Mouse (Mus musculus) heart, postnatal 25 days (tissue): ENCODE results near the gene Tmem200a. TPM values are rescaled to one million over a fixed set of nuclear protein-coding genes. Genes with fewer than 3 reads are reported as not detected.
"Not testable (repeated sequence)": the region's sequence is repeated elsewhere in the genome, so short reads cannot be mapped to it uniquely, and the experiment has no call there.

ENCODE experiments used
- DNase-seq: peaks from one replicate; pipeline ENCODE4 v3.0.0; 2022; ENCODE audit warnings: low spot score
- intact Hi-C: fragments of 180-260 bp; cut with DNase I; formaldehyde crosslinking; loops from one replicate; pipeline ENCODE4 v1.15.1; 2025
- total RNA-seq, 2 experiments: library from RNA; stranded (reverse); gene quantifications; 2 replicates each; pipeline ENCODE4 v1.2.3; 2021

The Tmem200a gene
- total RNA-seq, 2 experiments from 2014 or later, result not detected

DNA sequence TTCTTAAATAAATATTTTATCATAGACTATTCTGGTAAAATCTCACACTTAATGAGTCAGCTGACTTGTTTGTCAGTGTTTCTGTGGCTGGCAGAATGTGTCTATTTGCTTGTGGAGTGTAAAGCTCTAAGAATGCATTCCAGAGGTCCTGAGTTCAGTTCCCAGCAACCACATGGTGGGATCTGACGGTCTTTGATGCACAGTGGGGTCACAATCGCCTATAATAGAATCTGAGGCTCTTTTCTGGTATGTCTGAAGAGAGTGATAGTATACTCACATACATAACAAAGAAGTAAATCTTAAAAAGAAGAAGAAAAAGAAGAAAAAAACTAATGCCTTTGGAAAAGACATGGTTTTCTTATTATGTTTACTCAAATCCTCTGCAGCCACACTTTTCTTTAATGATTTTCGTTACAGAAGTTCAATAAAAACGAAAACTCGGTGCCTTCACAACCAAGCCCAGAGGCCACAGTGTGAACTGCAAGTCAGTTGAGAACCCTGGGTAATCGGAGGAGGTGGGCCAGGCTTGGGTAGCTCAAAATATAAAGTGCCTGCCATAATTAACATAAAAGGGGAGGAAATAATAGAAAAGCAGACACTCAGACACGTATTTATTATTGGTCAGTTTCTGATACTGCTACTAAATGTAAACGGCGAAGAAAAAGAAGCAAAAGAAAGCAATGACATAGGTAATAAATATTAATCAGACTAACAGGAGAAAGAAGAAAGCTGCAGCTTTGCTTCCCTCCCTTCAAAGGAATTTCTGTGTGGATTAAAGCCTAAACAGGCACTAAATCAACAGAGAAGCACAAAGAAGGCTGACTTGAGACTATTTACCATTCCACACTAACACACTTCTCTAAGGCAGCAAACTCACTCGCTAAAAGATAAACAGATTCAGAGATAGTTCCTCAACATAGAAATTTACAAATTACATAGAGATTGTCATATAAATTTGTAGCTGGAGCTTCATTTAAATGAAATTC lies 170.5 kb downstream of the Tmem200a start:
- intact Hi-C loops, result no loop called here
- DNase-seq, result no peak

DNA sequence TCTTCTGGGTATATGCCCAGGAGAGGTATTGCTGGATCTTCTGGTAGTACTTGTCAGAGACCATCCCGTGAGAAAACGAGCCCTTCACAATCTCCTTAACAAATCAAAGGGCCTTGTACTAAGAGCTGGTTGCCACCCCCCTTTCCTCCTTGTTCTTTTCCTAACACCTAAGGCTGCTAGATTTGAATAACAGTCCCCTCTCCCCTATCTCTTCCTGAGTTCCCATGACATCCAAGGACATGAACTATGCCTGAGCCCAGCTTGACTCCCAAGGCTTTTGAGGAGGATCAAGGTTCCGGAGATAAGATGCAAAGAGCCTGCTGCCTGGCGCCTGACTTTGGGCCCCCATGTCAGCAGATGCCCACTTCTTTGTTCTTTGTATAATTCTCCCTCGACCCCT lies 184.7 kb downstream of the Tmem200a start:
- intact Hi-C loops, DNase-seq: not testable (repeated sequence)

DNA sequence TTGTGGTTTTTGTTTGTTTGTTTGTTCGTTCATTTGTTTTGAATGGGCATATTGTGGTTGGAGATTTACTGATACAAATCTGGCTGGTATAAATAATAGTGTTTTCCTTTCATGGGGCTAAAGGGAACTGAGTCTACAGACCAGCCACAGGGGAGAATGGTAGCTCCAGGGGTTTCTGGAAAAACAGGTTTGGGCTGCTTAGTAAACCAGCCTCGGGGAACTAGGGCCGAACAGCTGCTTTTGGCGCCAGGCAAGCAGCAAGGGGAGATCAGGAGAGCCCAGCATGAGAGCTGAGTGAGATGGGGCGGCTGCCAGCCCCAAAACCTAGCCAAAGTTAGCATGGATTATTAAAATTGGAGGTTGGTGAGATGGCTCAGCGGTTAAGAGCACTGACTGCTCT lies 191.6 kb downstream of the Tmem200a start:
- no peak for DNase-seq
- intact Hi-C loops, result no loop called here

DNA sequence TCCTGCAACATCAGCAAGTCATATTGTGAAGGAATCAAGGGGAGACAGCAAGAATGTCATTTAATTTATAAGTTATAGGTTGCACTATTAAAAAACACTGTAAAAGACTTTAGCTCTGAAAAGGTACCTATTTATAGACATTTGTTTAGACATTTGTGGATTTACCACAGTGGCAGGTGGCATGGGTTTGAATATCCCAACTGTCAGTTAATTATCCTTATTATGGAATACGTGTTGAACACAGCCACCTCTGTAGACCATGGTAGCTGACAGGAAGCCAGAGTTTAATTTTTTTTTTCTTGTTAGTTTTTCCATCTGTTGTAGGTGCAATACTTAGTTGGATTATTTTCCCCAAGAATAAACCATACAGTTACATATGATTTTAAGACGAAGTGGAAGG lies 194.3 kb downstream of the Tmem200a start:
- intact Hi-C loops, result no loop called here
- no peak for DNase-seq

DNA sequence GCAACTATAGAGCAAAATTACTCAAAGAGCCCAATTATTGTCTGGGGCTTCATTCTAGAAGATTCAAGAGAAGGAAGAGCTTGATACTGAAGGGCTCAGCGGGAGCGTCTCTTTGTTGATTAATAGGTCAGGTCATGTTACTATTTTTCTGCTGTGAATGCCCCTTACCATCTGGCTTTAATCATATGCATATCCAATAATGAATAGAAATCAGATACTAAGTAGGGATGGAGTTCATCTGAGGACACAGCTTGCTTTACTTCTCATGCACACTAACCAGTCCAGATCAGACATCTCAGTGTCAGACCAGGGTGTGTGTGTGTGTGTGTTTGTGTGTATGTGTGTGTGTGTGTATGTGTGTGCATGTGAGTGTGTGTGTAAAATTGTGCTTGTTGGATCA lies 201.1 kb downstream of the Tmem200a start:
- DNase-seq, result no peak
- intact Hi-C loops, result no loop called here

DNA sequence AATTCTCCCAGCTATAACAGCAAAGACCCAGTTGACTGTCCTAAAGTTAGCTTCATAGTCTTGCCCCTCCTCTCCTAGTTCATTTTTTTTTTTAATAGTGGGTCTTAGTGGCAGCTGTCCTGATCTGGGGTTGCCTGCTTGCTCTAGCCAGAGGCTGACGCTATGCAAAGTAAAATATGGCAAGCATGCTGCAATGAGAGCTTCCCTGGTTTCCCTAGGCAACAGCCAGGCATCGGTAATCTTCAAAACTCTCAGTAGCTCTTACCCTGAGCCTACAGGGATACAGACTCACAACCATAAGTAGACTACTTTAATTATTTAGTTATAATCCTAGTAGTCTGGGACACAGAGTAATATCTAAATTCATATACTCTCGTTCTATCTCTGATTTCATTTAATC lies 202.0 kb downstream of the Tmem200a start:
- intact Hi-C loops, result no loop called here
- DNase-seq, result no peak

DNA sequence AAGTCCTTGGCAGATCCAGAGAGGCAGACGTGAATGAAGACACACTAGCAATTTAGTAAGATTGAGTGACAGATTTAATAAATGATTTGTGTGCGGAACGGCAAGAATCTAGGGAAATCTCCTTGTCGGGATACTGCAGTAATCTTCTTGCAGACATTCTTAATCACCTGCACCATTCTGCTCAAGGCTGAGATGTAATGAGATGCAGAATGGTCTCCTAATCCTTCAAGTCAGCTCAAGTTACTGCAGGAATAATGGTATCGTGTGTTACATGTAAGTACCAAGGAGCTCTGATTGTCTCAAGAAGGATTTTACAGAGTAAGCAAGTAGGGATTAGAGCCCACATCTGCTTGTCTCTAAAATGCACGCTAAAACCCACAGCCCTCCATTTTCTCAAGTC lies 210.1 kb downstream of the Tmem200a start:
- DNase-seq, result no peak
- intact Hi-C loops, result no loop called here

Other genes starting within 250 kb of the Tmem200a start
- not detected for gene Gm9767, start 797 bp downstream of the Tmem200a start, total RNA-seq
- gene Samd3, start 150.7 kb upstream of the Tmem200a start, total RNA-seq, result not detected